Mouse (Mus musculus) gastrocnemius, adult 18-20 months (tissue): ENCODE measurements around the gene Plcb4. TPM values are rescaled to one million over a fixed set of nuclear protein-coding genes. Genes with fewer than 3 reads are reported as not detected.

Source experiments
- DNase-seq: peaks from one replicate; pipeline ENCODE4 v3.0.0; 2021; ENCODE audit warnings: low spot score
- total RNA-seq, 2 experiments: library from RNA; stranded (reverse); gene quantifications; 2 replicates each; pipeline ENCODE4 v1.2.3; 2021

Gene Plcb4
- total RNA-seq, 2 experiments from 2014 or later = 14.2 to 18.7 TPM

DNA sequence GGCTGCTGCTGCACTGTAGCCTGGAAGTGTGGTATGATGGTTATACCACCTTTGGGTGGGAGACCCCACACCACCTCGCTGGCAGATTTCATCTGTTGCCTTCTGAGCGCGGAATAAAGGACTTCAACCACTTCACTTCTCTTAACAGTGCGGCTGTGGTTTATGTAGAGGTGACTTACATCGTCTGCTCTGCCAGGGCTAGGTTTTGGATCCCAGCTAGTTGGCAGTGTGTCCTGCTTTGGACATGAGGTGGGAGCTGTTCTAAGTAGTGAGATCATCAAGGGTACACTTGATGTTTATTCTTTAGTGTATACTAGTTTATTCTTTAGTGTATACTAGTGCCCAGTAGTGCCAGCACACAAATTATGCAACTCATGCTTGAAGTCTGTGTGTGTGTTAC, 97.0 kb downstream of the Plcb4 start:
- no peak for DNase-seq

GRCm38 (mm10) chr2:135757478-135757877, 98.7 kb downstream of the Plcb4 start:
- no peak for DNase-seq

GRCm38 (mm10) chr2:135759499-135760095, 100.8 kb downstream of the Plcb4 start:
- DNase-seq = no peak

DNA sequence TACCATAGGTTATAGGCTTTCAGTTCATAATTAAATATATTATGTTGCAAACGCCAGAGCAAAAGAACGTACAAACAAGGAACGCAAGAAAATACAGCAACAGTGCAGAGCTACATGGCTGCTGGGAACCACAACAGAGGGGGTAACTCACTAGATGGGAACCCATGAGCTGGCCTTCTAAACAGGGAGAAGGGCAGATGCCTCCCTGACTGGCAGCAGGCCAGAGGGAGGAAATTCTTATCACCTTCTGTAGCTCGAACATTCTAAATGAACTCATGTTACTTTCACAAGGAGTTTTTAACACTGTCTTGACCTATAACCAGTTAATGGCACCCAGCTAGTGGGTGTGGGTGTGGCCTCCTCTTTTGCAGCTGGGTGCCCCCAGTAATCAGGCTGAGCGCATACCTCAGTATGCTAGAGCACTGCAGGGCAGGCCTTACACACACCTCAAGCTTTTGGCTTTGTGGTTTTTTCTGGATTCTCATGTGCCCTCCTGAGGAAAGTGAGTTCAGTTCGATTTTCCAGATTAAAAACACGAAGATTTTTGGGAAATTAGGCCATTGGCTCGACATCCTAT, 102.5 kb downstream of the Plcb4 start:
- DNase-seq = no peak

GRCm38 (mm10) chr2:135764706-135765105, 105.9 kb downstream of the Plcb4 start:
- no peak for DNase-seq

DNA sequence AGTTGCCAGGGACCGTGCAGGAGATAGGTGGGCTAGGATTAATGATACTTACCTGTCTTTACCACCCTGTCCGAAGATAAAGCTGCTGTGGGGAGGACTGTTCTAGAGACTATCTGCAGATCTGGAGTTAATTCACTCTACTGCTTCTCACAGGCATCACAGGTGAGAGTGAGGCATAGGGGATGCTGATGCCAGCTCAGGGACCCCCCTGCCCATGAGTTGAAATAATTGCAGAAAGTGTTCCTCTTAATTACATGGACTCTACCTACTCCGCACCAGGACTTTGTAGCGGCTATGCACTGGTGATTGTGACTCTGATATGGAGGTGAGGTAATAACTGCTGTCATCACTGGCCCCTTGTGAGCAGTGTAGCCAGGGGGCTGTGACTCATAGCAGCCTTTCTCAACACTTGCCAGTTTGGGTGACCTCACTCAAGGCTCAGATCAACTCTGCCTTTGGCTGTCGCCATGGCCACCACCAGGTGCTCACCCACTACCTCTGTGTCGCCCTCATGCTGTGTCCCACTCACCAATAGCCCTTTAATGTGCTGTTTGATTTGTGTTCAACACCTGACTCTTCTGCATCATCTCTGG, 107.8 kb downstream of the Plcb4 start:
- DNase-seq = no peak

DNA sequence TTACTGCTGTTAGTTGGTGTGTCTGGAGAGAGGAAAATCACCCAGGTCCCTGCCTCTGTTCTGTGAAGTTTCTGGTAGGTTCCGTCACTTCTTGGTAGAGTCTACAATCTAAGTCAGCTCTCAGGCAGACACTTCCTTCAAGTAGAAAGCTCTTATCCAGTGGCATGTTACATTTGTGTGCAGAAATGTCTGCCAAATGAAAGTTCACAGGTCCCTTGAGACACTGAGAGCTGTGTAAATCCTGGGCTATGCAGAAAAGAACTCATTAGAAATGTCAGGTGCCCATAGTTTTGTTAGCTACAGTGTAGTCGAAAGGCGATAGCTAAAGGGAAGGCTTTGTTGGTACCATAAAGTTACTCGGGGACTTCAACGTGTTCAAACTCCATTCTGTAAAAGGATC, 108.7 kb downstream of the Plcb4 start:
- DNase-seq = no peak

DNA sequence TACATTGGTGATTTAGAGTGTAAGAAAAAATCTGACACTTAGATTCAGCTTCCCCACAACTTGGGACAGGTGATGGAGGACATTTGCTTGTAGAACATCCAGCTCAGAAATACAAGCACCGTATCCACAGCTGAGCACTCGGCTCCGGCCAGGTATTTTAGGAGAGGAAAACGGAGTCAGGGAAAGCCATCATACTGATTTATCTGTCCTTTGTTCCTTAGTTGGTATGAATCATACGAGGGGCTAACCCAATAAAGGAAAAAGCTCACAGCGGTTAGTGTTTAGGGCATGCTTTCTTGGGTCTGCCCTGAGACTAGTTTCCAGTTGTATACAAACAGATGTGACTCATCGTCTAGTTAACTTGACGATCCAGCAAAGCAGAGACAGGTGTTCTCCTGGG, 110.9 kb downstream of the Plcb4 start:
- DNase-seq = no peak

DNA sequence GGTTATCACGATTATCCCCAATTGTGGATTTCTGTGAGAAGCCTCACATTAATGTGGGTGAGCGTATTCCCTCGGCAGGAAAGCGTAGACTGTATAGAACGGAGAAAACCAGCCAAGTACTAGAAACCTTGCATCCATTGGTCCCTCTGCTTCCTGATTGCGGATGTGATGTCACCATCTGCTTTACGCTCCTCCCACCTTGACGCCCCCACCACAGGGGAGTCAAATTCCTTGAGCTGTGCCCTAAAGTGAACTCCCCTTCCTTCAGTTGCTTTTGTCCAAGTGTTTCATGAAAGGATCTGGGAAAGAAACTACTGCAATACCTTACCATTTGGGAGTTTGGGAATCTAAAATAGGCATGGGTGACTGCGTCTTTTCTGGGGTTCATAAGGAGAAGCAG, 111.4 kb downstream of the Plcb4 start:
- no peak for DNase-seq

DNA sequence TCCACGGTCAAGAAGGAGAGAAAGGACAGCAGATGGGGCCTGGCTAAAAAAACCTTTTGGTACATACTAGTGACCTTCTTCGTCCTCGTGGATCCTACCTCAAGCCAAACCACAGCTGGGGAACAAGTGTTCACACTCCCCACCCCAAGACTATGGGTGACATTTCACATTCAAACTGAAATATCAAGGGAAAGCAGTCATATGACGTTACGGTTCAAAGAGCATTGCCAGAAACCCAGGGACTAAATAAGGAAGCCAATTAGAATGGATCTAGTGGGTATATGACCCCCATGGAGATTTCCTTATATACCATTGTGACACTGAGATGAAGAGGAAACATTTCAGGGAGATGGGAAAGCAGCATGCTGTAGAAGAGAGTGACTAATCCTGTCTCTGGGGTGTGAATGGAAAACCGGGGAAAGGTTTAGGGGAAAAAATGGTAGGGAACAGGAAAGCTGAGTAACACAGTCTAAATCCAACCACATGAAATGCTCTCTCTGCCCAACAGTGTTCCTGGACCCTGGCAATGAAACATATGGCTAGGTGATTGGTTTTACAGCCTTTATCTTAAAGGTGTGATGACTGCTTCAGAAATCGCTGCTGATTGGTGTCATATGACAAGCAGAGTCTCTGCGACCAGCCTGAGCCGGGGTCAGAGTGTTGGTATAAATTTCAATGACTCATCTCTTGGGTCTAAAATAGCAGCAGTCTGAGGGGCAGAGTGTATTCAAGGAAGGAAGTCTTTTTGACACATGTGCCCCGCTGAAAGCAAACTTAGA, 114.6 kb downstream of the Plcb4 start:
- DNase-seq = peak; percentile 40

DNA sequence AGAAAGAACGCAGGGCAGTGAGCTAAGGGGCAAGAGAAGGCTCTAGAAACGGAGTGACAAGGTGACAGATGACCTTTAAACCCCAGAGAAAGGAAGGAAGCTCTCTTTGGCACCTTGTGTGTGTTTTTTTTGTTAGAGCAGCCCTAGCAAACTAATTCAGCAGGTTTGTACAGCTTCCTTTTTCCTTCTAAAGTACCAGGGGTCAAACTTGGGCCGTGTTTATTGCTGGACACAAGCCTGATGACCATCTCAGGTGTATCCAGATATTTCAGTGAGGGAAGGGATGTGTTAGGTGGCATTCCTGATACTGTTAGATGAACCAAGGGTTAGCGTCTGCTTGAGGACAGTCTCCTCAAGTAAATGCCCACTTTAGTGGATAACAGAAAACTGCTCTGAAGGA, 116.2 kb downstream of the Plcb4 start:
- DNase-seq = no peak

DNA sequence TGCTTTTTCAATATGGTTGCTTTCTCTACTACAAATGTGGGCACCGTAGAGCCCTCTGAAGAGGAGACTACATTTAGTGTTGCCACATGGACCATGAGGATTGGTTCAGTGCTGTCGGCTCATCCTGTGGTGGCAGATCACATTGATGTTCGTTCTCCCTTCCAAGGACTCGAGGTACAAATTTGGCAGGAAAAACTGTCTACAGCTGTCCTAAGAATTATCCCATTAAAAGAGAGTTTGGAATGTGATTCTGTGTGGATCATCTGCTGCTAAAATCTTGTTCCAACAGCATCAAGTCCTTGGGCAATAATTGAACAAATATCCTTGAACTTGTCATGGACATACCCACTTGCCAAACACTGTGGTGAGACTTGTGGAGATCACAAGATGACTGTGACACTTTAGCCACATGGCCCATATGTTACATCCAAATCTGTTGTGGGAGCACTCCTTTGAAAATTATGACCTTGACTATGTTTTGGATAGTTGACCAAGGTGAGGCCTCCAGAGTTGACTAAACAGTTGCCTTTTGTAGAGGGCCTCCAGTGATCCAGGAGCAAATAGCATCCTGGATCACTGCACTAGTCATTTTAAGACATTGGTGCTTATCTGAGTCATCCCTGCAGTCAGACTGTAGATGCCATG, 117.4 kb downstream of the Plcb4 start:
- no peak for DNase-seq

DNA sequence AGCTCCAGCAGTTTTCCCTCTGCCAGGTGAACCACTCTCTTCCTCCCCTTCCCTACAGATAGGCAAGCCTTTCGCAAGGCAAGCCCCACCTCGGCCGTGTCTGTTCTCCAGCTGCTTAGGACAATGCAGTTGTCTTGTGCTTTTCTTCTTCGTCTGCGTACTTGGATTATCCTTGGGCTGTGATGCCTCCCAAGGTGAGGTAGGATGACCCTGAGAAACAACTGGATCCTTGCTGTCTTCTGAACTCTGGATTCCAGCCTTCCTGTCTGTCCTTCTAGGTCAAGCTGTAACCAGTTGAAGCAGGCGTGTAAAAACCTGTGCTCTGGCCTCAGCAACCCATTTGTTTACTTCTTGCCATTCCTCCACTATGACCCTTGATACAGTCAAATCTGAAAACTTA, 122.6 kb downstream of the Plcb4 start:
- no peak for DNase-seq

DNA sequence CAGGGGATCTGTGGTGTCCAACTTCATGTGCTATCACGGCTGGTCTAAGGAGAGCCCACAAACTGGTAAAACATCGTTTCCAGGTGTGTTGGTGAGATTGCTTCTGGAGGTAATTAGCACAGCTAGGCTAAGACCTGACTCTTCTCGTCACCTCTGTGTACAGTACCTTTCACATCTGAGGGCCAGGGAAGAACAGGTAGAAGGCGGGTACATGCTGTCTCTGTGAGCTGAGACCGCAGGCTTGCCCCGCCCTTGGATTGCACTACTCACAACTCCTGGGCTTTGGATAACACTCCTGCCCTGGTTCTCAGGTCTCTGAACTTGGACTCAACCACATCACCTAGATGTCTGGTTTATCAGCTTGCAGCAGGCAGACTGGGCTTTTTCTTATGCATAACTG, 128.6 kb downstream of the Plcb4 start:
- no peak for DNase-seq

DNA sequence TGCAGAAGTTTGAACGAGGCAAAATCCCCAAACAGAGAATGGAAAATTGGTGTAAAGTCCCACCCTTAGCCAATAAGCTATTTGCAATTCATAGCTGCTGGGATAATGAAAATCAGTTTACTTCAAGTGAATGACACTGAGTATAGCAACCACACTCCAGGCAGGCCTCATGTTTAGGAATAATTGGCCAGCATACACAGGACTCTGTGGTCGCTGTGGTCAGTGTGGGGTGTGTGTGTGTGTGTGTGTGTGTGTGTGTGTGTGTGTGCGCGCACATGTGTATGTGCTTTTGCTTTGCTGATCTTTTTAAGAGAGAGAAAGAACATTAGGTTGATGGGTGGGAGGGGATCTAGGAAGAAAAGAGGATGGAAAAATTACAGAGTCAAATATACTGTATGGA, 134.1 kb downstream of the Plcb4 start:
- DNase-seq = no peak

- no peak for DNase-seq
Observed at GRCm38 (mm10) chr2:135796684-135797083, 137.9 kb downstream of the Plcb4 start.

DNA sequence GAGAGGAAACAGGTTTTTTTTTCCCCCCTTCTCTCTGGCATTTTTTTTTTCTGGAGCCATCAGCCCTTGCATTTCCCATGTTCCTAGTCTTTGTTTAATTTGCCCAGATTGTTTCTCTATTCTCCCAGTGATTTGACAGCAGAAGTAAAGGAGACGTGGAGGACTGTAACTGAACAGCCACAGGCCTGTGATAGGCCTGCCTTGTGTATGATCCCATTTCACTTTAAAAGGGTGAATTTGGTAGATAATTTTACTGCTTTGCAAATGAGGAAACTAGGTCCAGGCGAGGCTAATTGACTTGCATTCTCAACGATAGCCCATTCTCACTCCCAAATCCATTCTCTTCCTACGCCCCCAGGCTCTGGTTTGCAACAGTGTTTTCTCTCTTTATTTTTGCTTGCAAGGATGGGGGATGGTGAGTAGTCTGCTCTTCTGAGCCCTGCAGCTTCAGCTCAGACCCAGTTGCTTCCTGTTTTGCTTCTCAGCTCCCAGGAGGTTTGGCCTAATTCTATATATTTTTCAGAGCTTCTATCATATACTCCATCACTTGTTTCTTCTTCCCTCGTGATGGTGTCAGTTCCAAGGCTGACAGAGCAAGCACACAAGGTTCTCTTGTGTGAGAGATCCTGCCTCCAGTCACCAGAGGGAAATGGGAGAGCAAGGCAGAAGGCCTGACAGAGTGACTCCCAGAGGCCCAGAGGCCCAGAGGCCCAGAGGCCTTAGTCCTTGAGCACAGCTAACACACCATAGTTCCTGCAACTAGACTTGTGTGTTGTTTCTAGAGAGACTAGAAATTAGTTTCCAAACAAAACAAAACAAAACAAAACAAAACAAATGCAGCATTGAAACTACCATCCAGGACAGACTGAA, 139.1 kb downstream of the Plcb4 start:
- no peak for DNase-seq

DNA sequence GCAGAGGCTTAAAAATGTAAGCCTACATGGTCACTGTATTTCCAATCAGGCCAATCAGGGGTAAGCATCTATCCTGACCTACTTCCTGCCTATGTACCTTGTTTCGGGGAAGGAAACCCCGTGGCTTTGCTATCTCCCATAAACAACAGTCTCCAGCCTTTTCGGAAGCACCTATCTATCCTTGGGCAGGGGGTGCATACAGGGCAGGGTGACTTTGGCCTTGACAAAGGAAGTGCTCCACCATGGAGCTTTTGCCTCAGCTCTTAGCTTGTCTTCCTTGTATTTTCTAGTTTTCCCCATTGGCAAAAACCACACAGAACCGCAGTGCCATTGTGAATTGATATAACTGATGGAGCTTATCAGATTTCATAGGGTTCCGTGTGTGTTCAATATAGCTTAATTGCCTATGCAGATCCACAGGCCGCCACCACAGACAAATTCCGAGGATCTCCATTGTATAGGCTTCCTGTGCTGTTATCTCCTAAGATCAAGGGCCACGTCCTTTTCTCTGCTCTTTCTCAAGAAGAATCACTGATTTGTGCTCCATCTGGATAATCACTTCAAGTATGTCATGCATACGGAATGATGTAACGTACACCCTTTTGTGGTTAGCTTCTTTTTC, 140.4 kb downstream of the Plcb4 start:
- no peak for DNase-seq

DNA sequence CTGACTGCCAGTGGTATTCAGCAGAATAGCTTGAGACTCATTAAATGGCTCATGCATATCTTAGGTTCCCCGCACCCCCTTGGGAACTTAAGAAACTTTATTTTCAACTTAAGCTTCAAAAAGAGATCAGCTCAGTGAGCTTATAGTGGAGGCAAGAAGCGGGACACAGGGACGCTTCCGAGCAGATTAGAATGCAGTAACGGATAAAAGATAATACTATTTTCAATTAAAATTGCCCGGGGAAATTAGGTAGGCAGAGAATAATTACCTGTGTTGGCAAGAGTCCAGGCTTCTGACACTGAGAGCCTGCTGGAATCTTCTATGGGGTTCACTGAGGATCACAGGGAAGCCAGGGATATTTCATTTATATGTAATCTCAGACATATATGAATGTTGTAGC, 141.6 kb downstream of the Plcb4 start:
- no peak for DNase-seq

DNA sequence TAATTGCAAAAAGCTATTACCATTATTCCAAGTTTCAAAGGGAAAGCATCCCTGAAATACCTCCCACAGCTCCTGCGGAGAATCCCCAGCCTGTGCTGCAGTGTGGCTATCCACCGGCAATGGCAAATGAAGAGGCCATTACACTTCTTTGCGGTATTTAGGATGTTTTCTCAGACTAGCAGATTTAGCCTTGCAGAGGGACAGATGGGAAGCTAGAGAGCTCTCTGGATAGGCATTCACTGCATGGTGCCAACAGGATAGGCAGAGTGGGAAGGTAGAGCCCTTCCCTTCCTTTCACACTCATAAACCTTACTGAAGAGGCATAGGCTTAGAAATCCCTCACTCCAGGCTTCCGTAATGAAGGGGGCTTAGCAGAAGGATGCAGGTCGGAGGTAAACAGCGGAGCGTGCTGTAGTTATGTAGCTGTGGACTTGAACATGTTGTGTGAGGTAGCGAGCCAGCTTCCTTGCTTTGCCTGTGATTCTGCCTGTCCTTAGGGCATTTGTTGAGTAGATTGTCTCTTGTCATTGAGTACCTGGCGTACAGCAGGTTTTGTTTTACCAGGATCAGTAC, 144.2 kb downstream of the Plcb4 start:
- DNase-seq = no peak
